ENCODE assay signal across 11 mouse cellular contexts in genomic region chr16:18128564-18128935, GRCm38 (mm10). TPM values are rescaled to one million over a fixed set of nuclear protein-coding genes. Genes with fewer than 3 reads are reported as not detected.
DNase-seq lines count a peak whose midpoint lies in the region; ATAC-seq and TF ChIP-seq lines count a peak whose summit lies in the region.
"Had no signal": no experiment of that assay in that cellular context is flagged by ENCODE, and none has a peak within 500 bp of the region (broad histone marks: within the 10 kb centered on the region; RNA-seq: fewer than 3 reads in every experiment).

No protein-coding gene starts in this region.

- peaks cover 24% of the 10 kb centered on the region for H3K4me1 ChIP-seq in heart, embryonic 13.5 days
- 0 out of 2 replicates have a peak, but pooled peaks cover 1% of the 10 kb centered on the region for H3K4me1 ChIP-seq in heart, adult 2 months (ENCODE audit: control insufficient read depth, insufficient read depth, low read length)
- peaks cover 15% of the 10 kb centered on the region for H3K4me1 ChIP-seq in embryonic facial prominence, embryonic 10.5 days
- peaks cover 27% of the 10 kb centered on the region for H3K4me1 ChIP-seq in hindbrain, embryonic 12.5 days
- H3K4me1 ChIP-seq in midbrain, embryonic 11.5 days (ENCODE audit: control insufficient read depth, insufficient read depth, low read length): peaks cover 5% of the 10 kb centered on the region

- no peak for TF ChIP-seq POLR2A in heart, adult 2 months (IDR thresholded peaks at IDR 0.05; ENCODE audit: insufficient read depth, low read depth, low read length)

- H3K4me2 ChIP-seq in heart, embryonic 13.5 days: peak overlapping the region; percentile 97; the same call in 1 of the 2 replicates
- H3K4me2 ChIP-seq in hindbrain, embryonic 12.5 days (replicated peaks): peak overlapping the region; percentile 96
- H3K4me2 ChIP-seq in midbrain, embryonic 11.5 days: peak overlapping the region; percentile 98

- no peaks in the 10 kb centered on the region for H3K79me2 ChIP-seq in heart, adult 2 months (replicated peaks; ENCODE audit: control insufficient read depth, insufficient read depth, low read length)

- DNase-seq in heart, adult 2 months: no peak
- no peak for DNase-seq in embryonic facial prominence, embryonic 10.5 days (ENCODE audit: low spot score)
- peak; percentile 86 for DNase-seq in midbrain, embryonic 11.5 days (ENCODE audit: low spot score, missing footprints)
- no peak for DNase-seq in spleen, postnatal 36 days (ENCODE audit: low spot score in 2 of 2)
- DNase-seq: kidney, adult 2 months; lung, postnatal 14 days had no signal

- no peaks in the 10 kb centered on the region for H3K36me3 ChIP-seq in heart, embryonic 13.5 days
- H3K36me3 ChIP-seq in heart, adult 2 months (ENCODE audit: control insufficient read depth, insufficient read depth, low read length): no peaks in the 10 kb centered on the region
- H3K36me3 ChIP-seq in embryonic facial prominence, embryonic 10.5 days (replicated peaks): no peaks in the 10 kb centered on the region
- H3K36me3 ChIP-seq in hindbrain, embryonic 12.5 days: no peaks in the 10 kb centered on the region
- H3K36me3 ChIP-seq in midbrain, embryonic 11.5 days (ENCODE audit: control insufficient read depth, insufficient read depth, low read length): no peaks in the 10 kb centered on the region

- H3K9me3 ChIP-seq in heart, embryonic 13.5 days: no peaks in the 10 kb centered on the region
- H3K9me3 ChIP-seq in embryonic facial prominence, embryonic 10.5 days: no peaks in the 10 kb centered on the region
- H3K9me3 ChIP-seq in hindbrain, embryonic 12.5 days (replicated peaks): no peaks in the 10 kb centered on the region
- no peaks in the 10 kb centered on the region for H3K9me3 ChIP-seq in midbrain, embryonic 11.5 days (ENCODE audit: control insufficient read depth, low read length)

- H3K4me3 ChIP-seq in heart, embryonic 13.5 days: peak overlapping the region; percentile 76
- H3K4me3 ChIP-seq in heart, adult 2 months: no peak overlapping the region
- peak overlapping the region; percentile 80 for H3K4me3 ChIP-seq in embryonic facial prominence, embryonic 10.5 days
- peak overlapping the region; percentile 80 for H3K4me3 ChIP-seq in hindbrain, embryonic 12.5 days
- H3K4me3 ChIP-seq in midbrain, embryonic 11.5 days (ENCODE audit: low read depth, low read length): peak overlapping the region; percentile 69

- H3K27me3 ChIP-seq in heart, embryonic 13.5 days (replicated peaks): peaks cover 93% of the 10 kb centered on the region
- no peaks in the 10 kb centered on the region; the same call in 1 of the 2 replicates for H3K27me3 ChIP-seq in heart, adult 2 months (ENCODE audit: control insufficient read depth, insufficient read depth, low read length)
- H3K27me3 ChIP-seq in embryonic facial prominence, embryonic 10.5 days (replicated peaks; ENCODE audit: low read depth, poor library complexity, severe bottlenecking): peaks cover 92% of the 10 kb centered on the region
- H3K27me3 ChIP-seq in hindbrain, embryonic 12.5 days: peaks cover 54% of the 10 kb centered on the region
- H3K27me3 ChIP-seq in midbrain, embryonic 11.5 days (ENCODE audit: control insufficient read depth, insufficient read depth, low read length): peaks cover 37% of the 10 kb centered on the region

- H3K27ac ChIP-seq in heart, embryonic 13.5 days (replicated peaks): no peak overlapping the region
- no peak overlapping the region for H3K27ac ChIP-seq in heart, adult 2 months
- no peak overlapping the region for H3K27ac ChIP-seq in embryonic facial prominence, embryonic 10.5 days (replicated peaks)
- H3K27ac ChIP-seq in hindbrain, embryonic 12.5 days: no peak overlapping the region
- H3K27ac ChIP-seq in midbrain, embryonic 11.5 days (ENCODE audit: low read depth, low read length): no peak overlapping the region

- TF ChIP-seq CTCF in heart, adult 2 months (IDR thresholded peaks at IDR 0.05): no peak

- TF ChIP-seq EP300 in heart, adult 2 months (IDR thresholded peaks at IDR 0.05; ENCODE audit: insufficient read depth, low read depth, low read length): no peak

- 59% methylated on average over 6 of the region's 6 CpGs for WGBS in heart, embryonic 13.5 days
- 70% methylated on average over 6 of the region's 6 CpGs for WGBS in heart, adult 2 months
- 72% methylated on average over 6 of the region's 6 CpGs for WGBS in embryonic facial prominence, embryonic 10.5 days
- WGBS in hindbrain, embryonic 12.5 days: 51% methylated on average over 6 of the region's 6 CpGs
- 63% methylated on average over 6 of the region's 6 CpGs for WGBS in midbrain, embryonic 11.5 days

- intact Hi-C loops in heart, adult 2 months (cut with DNase I): loop anchor here (5.0 kb wide), 1 partner anchor 84 kb away; no protein-coding TSS in a partner anchor

- no peak overlapping the region for H3K9ac ChIP-seq in heart, embryonic 13.5 days
- H3K9ac ChIP-seq in heart, adult 2 months (ENCODE audit: low read depth, low read length): no peak overlapping the region
- peak overlapping the region; percentile 84 for H3K9ac ChIP-seq in hindbrain, embryonic 12.5 days
- no peak overlapping the region; the same call in 1 of the 2 replicates for H3K9ac ChIP-seq in midbrain, embryonic 11.5 days (ENCODE audit: low read length)

- ATAC-seq in heart, embryonic 13.5 days (ENCODE audit: extremely low read depth, insufficient number of reproducible peaks, low FRiP score, low TSS enrichment): no peak
- ATAC-seq in hindbrain, embryonic 12.5 days (ENCODE audit: low FRiP score): no peak
- no peak for ATAC-seq in midbrain, embryonic 11.5 days (ENCODE audit: low FRiP score)
- no peak for ATAC-seq in megakaryocyte progenitor cell, adult 5-6 weeks (replicated peaks; ENCODE audit: poor library complexity)
- ATAC-seq in activated CD4-positive, CD25-positive, alpha-beta regulatory T cell, adult 4 months: no peak
- ATAC-seq: CD4-positive, CD25-positive, alpha-beta regulatory T cell, adult 4 months had no signal

RNA-seq across cellular contexts. Expression of gene Rtn4r, which starts 1.1 kb away (rescaled TPM):
- polyA plus RNA-seq in heart, embryonic 13.5 days (2015; fragmentation: Nextera tagmentation; extraction: Ambion mirVana): 0.46 and 0.72 TPM in 2 replicates
- total RNA-seq in heart, adult 2 months (2021): 1 to 10 TPM; 2.3 to 9.8 TPM
- polyA plus RNA-seq in heart, adult 2 months (2012; rRNA removed): 31.9 and 57.8 TPM in 2 replicates
- 0.87 and 1.4 TPM in 2 replicates for polyA plus RNA-seq in embryonic facial prominence, embryonic 10.5 days (2016; fragmentation: Nextera tagmentation; extraction: Ambion mirVana)
- 7.8 and 8.0 TPM in 2 replicates for polyA plus RNA-seq in hindbrain, embryonic 12.5 days (2016; fragmentation: Nextera tagmentation; extraction: Ambion mirVana)
- polyA plus RNA-seq in midbrain, embryonic 11.5 days (2014; fragmentation: Nextera tagmentation; extraction: Ambion mirVana): 2.2 and 2.7 TPM in 2 replicates
- total RNA-seq in megakaryocyte progenitor cell, adult 5-6 weeks (2015): 6.0 and 8.3 TPM in 2 replicates
- 2.2 and 2.3 TPM in 2 replicates for total RNA-seq in megakaryocyte progenitor cell, adult 5-6 weeks (2017)
- not detected for polyA plus RNA-seq in activated CD4-positive, CD25-positive, alpha-beta regulatory T cell, adult 4 months (2017; shearing (Covaris generic))
- polyA plus RNA-seq: CD4-positive, CD25-positive, alpha-beta regulatory T cell, adult 4 months had no signal

RNA-seq across cellular contexts. Expression of gene Prodh, which starts 38.5 kb away (rescaled TPM):
- 6.8 and 8.0 TPM in 2 replicates for polyA plus RNA-seq in heart, embryonic 13.5 days (2015; fragmentation: Nextera tagmentation; extraction: Ambion mirVana)
- 10 to 100 TPM; 18.8 to 23.4 TPM for total RNA-seq in heart, adult 2 months (2021)
- polyA plus RNA-seq in heart, adult 2 months (2012; rRNA removed): 46.7 and 57.9 TPM in 2 replicates
- 16.2 and 16.9 TPM in 2 replicates for polyA plus RNA-seq in embryonic facial prominence, embryonic 10.5 days (2016; fragmentation: Nextera tagmentation; extraction: Ambion mirVana)
- polyA plus RNA-seq in hindbrain, embryonic 12.5 days (2016; fragmentation: Nextera tagmentation; extraction: Ambion mirVana): 5.9 and 7.0 TPM in 2 replicates
- polyA plus RNA-seq in midbrain, embryonic 11.5 days (2014; fragmentation: Nextera tagmentation; extraction: Ambion mirVana): 6.9 and 7.6 TPM in 2 replicates
- total RNA-seq in megakaryocyte progenitor cell, adult 5-6 weeks (2015): 10.9 and 16.8 TPM in 2 replicates
- 60.3 and 64.2 TPM in 2 replicates for total RNA-seq in megakaryocyte progenitor cell, adult 5-6 weeks (2017)
- polyA plus RNA-seq in activated CD4-positive, CD25-positive, alpha-beta regulatory T cell, adult 4 months (2017; shearing (Covaris generic)): 1 to 10 TPM; 2.9 to 4.2 TPM
